Mouse (Mus musculus) spleen, adult 2 months (tissue): ENCODE data around the gene Arsj. TPM values are rescaled to one million over a fixed set of nuclear protein-coding genes. Genes with fewer than 3 reads are reported as not detected.

Experiments
- DNase-seq, 2 experiments: peaks; one replicate each; pipeline versions ENCODE4 v3.0.0 to v3.0.0-alpha.2; 2012 to 2021; ENCODE audit warnings: low spot score in 2 of 2, low read depth in 1 of 2
- H3K27ac ChIP-seq: fragments of 200-500 bp; 2 replicates; pipeline ENCODE4 v1.5.1; 2012; ENCODE audit warnings: low read length, inconsistent platforms; ENCODE audit not compliant: insufficient read depth
- H3K27me3 ChIP-seq: fragments of 200-500 bp; 2 replicates; pipeline ENCODE4 v1.6.1; 2012; ENCODE audit warnings: mild to moderate bottlenecking, moderate library complexity, low read length, inconsistent platforms; ENCODE audit not compliant: control insufficient read depth, insufficient read depth
- H3K36me3 ChIP-seq: fragments of 200-500 bp; 2 replicates; pipeline ENCODE4 v1.6.1; 2012; ENCODE audit warnings: mild to moderate bottlenecking, low read length, inconsistent platforms; ENCODE audit not compliant: control insufficient read depth, insufficient read depth
- H3K4me1 ChIP-seq: fragments of 200-500 bp; 2 replicates; pipeline ENCODE4 v1.6.1; 2011; ENCODE audit warnings: inconsistent platforms; ENCODE audit not compliant: control insufficient read depth, insufficient read depth, insufficient read length
- H3K4me3 ChIP-seq: fragments of 200-500 bp; 2 replicates; pipeline ENCODE4 v1.5.1; 2011; ENCODE audit warnings: mild to moderate bottlenecking, inconsistent platforms; ENCODE audit not compliant: insufficient read depth, insufficient read length; ENCODE audit errors: extremely low read depth
- CTCF ChIP-seq: fragments of 200-500 bp; IDR thresholded peaks from 2 replicates; pipeline ENCODE4 v1.5.1; 2011; ENCODE audit warnings: mild to moderate bottlenecking, inconsistent platforms; ENCODE audit not compliant: insufficient read depth, insufficient read length, insufficient replicate concordance; ENCODE audit errors: extremely low read depth
- POLR2A ChIP-seq: fragments of 200-500 bp; IDR thresholded peaks from 2 replicates; pipeline ENCODE4 v1.6.1; 2011; ENCODE audit warnings: low read depth, low read length, inconsistent platforms
- WGBS: fragments of 180-500 bp; shearing (Covaris S2); methylation state at CpG from one replicate; pipeline ENCODE4 v1.1.7; 2018; 5-methylcytosine and 5-hydroxymethylcytosine counted together
- polyA plus RNA-seq: library from polyadenylated mRNA; depleted of rRNA; stranded (reverse); fragments of >200 nt; gene quantifications from 2 replicates; pipeline ENCODE4 v1.2.3, GENCODE M21; 2012

The Arsj gene
- polyA plus RNA-seq, 1 experiment = not detected

DNA sequence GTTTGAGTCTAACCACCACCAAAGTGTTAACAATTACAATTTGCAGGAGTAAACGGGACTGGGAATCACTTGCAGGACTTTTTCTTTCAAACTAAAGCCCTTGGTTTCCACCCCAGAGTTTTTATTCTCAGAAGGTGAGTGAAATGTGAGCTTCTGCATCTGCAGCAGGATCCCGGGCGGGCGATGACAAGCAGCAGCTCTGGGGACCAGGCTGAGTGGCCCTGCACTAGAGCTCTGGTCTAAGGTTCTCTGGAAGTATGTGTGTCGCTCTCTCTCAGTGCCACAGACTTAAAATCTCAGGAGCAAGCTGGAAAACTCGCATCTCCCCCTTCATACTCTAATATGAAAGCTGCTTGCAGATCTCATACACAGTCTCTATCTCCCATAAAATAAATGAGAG lies 15.8 kb downstream of the Arsj start:
- Histone ChIP-seq H3K27ac (no peak overlapping the region), H3K27me3 (no peaks in the 10 kb centered on the region), H3K36me3 (no peaks in the 10 kb centered on the region), H3K4me1 (no peaks in the 10 kb centered on the region), H3K4me3 (no peak overlapping the region)
- 84% methylated on average over 6 of the region's 6 CpGs for WGBS
- TF ChIP-seq CTCF (no peak), POLR2A (no peak)
- no peak for DNase-seq

DNA sequence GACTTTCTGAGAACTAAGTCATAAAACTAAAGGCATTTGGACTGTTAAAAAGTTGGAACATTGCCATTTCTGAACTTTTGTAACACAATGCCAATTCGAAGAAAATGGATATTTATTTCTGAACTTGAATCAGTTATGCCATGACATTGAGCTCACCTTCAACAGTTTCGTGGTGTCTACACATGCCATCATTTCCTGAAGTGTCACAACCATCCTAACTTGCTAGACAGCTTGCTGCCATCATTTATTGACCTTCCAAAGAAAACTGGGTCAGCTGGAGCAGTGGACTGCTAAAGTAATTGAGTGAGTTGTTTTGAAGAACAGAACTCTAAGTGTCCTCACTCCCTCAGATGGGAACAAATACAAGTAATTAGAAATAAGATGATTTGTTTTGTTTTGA lies 16.2 kb downstream of the Arsj start:
- DNase-seq = no peak
- Histone ChIP-seq H3K36me3 (no peaks in the 10 kb centered on the region), H3K27ac (no peak overlapping the region), H3K4me3 (no peak overlapping the region), H3K4me1 (no peaks in the 10 kb centered on the region), H3K27me3 (no peaks in the 10 kb centered on the region)
- WGBS = 56% methylated on average over 2 of the region's 2 CpGs
- TF ChIP-seq POLR2A (no peak), CTCF (no peak)

- H3K27ac ChIP-seq = no peak overlapping the region
- no peaks in the 10 kb centered on the region for H3K27me3 ChIP-seq
- H3K36me3 ChIP-seq = no peaks in the 10 kb centered on the region
- no peak for DNase-seq
- TF ChIP-seq CTCF = no peak
- no peak for TF ChIP-seq POLR2A
- no peak overlapping the region for H3K4me3 ChIP-seq
- H3K4me1 ChIP-seq = no peaks in the 10 kb centered on the region
- 97% methylated on average over 6 of the region's 6 CpGs for WGBS
These were observed 19.8 kb downstream of the Arsj start for GRCm38 (mm10) chr3:126383276-126383675.

DNA sequence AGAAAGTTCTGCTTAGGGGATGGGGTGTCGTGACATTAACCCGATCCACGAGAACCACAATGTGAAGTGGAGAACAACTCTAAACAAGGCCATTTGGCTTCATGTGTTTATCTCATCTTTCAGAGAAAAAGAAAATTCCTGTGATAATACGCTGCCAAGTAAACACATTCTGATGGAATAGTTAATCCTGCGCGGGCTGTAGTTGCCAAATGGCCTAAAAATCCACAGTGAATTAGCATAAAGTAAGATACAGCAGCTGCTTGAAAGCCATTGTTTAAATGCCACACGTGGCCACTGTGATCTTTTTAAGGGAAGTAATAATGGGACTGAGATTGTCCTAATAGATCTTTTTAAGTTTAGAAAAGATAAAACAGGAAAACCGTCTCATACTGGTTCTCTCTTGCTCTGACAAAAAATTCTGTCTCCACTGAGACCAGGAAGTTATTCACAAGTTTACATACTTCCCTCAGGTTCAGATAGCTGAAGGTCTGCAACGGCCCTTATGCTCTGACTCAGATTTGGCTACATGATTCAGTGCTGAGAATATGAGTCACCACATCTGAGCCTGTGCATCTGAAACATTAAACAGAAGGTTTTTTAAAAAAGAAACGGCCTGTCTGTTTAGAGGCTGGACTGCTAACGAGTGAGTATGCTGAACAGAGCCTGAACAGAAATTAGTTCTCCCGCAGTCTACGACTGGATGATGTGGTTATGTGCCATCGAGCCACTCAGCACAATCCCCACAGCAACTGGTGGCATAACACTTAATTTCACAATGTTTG lies 21.4 kb downstream of the Arsj start:
- no peaks in the 10 kb centered on the region for H3K4me1 ChIP-seq
- no peaks in the 10 kb centered on the region for H3K36me3 ChIP-seq
- no peaks in the 10 kb centered on the region for H3K27me3 ChIP-seq
- DNase-seq = no peak
- H3K4me3 ChIP-seq = no peak overlapping the region
- TF ChIP-seq POLR2A = no peak
- no peak for TF ChIP-seq CTCF
- 72% methylated on average over 14 of the region's 14 CpGs for WGBS
- H3K27ac ChIP-seq = no peak overlapping the region

DNA sequence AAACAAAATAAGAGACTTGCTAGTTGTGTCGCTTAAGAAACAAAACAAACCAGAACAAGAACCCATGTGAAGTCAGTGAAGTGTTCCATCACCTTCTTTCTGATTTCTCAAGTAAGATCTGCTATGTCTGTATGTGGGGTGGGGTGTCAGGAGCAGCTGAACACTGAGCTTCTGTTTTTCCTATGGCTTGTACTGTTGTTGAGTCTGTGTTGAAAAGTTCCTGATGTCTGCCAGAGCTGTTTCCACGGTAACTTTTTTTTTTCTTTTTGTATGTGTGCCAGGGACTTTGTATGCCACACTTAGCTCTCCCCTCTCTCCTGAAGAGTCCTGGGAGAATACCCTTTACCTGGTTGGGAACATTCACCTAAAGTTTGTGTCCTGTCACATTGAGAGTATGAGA lies 34.0 kb downstream of the Arsj start:
- DNase-seq = no peak
- H3K36me3 ChIP-seq = no peaks in the 10 kb centered on the region
- no peaks in the 10 kb centered on the region for H3K4me1 ChIP-seq
- 70% methylated on average over 2 of the region's 2 CpGs for WGBS
- TF ChIP-seq POLR2A (no peak), CTCF (no peak)
- H3K27me3 ChIP-seq = no peaks in the 10 kb centered on the region
- H3K27ac ChIP-seq = no peak overlapping the region
- no peak overlapping the region for H3K4me3 ChIP-seq

DNA sequence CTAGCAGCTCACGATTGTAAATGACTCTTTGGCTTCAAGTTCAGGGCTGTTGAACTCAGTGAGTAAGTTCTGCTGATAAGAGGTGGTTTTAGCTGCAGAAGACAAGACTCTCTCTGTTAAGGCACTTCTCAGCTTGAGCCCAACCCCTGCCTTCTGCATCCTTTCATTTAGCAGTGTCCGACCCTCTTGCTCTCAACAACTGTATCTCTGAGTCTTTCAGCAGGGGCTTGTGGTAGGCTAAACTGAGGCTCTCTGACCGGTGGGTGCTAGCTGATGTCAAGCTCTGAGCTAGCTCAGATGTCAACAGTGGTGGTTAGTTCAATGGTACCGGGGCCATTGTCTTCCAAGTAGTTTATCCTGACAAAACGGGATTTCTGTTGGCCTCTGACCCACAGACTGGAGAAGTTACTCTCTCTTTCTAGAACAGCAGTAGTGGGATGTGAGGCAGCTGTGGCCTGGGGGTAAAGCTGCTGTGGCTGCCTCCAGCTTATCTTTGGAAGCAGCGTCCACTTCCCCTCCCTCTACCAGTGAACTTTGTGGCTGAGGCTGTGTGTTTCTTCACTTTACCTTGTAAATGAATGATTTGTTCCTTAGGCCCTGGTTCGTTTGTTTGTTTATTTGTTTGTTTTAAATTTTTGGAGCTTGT lies 34.6 kb downstream of the Arsj start:
- Histone ChIP-seq H3K4me3 (no peak overlapping the region), H3K36me3 (no peaks in the 10 kb centered on the region), H3K4me1 (no peaks in the 10 kb centered on the region), H3K27me3 (no peaks in the 10 kb centered on the region), H3K27ac (no peak overlapping the region)
- WGBS = 46% methylated on average over 7 of the region's 7 CpGs
- no peak for DNase-seq
- TF ChIP-seq POLR2A (no peak), CTCF (no peak)

DNA sequence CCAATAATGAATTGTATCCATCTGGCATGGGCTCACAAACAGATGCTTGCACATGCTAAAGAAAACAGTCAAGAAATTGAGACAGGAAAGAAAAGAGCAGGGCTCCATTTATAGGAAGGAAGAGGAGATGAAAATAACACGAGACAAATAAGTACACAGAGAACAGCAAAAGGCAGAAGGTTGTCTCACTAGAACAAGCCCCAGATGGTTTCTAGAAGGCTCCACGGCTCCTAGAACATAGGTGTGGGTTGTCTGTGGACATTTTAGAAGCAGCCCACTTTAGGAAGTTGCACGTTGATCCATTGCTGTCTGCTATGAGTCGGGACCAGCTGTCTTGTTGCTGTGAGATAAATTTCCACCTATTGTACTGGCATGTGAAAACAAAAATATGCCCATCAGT lies 37.2 kb downstream of the Arsj start:
- H3K27ac ChIP-seq = no peak overlapping the region
- TF ChIP-seq POLR2A (no peak), CTCF (no peak)
- H3K4me3 ChIP-seq = no peak overlapping the region
- no peaks in the 10 kb centered on the region for H3K4me1 ChIP-seq
- 63% methylated on average over 4 of the region's 4 CpGs for WGBS
- no peaks in the 10 kb centered on the region for H3K36me3 ChIP-seq
- no peaks in the 10 kb centered on the region for H3K27me3 ChIP-seq
- DNase-seq = no peak
